Mouse (Mus musculus) kidney, embryonic 15.5 days (tissue): ENCODE results near the gene Hoxb8. TPM values are rescaled to one million over a fixed set of nuclear protein-coding genes. Genes with fewer than 3 reads are reported as not detected.

Experiments used
- ATAC-seq: fragments of 200-750 bp; cut with Nextera tagmentation; replicated peaks from 2 replicates; pipeline ENCODE4 v1.8.0; 2017; ENCODE audit warnings: moderate TSS enrichment; ENCODE audit not compliant: low FRiP score
- H3K27ac ChIP-seq: fragments of 300-500 bp; sonication (generic); 2 replicates; pipeline ENCODE4 v1.5.1; 2015; ENCODE audit warnings: mild to moderate bottlenecking, inconsistent platforms
- H3K27me3 ChIP-seq: fragments of 300-500 bp; sonication (generic); 2 replicates; pipeline ENCODE4 v1.6.1; 2015; ENCODE audit warnings: inconsistent platforms
- H3K36me3 ChIP-seq: fragments of 300-500 bp; sonication (generic); 2 replicates; pipeline ENCODE4 v1.6.1; 2015; ENCODE audit warnings: inconsistent platforms
- H3K4me1 ChIP-seq: fragments of 300-500 bp; sonication (generic); 2 replicates; pipeline ENCODE4 v1.6.1; 2015; ENCODE audit warnings: inconsistent platforms
- H3K4me2 ChIP-seq: fragments of 300-500 bp; sonication (generic); 2 replicates; pipeline ENCODE4 v1.6.1; 2015; ENCODE audit warnings: moderate library complexity, mild to moderate bottlenecking, inconsistent platforms
- H3K4me3 ChIP-seq: fragments of 300-500 bp; sonication (generic); replicated peaks from 2 replicates; pipeline ENCODE4 v1.5.1; 2015; ENCODE audit warnings: mild to moderate bottlenecking, inconsistent platforms
- H3K9ac ChIP-seq: fragments of 300-500 bp; sonication (generic); 2 replicates; pipeline ENCODE4 v1.6.1; 2015; ENCODE audit warnings: mild to moderate bottlenecking, inconsistent platforms
- H3K9me3 ChIP-seq: fragments of 300-500 bp; sonication (generic); replicated peaks from 2 replicates; pipeline ENCODE4 v1.6.1; 2016; ENCODE audit warnings: inconsistent platforms
- WGBS: fragments of 180-500 bp; shearing (Covaris S2); methylation state at CpG from one replicate; pipeline ENCODE4 v1.1.7; 2015; ENCODE audit warnings: mixed read lengths; 5-methylcytosine and 5-hydroxymethylcytosine counted together
- polyA plus RNA-seq: library from polyadenylated mRNA; unstranded; fragments of >200 nt; fragmentation: Nextera tagmentation; extraction: Ambion mirVana; gene quantifications from 2 replicates; pipeline ENCODE4 v1.2.1, GENCODE M21; 2015

The Hoxb8 gene
- polyA plus RNA-seq, 1 experiment from 2014 or later, result 9.8 TPM

DNA sequence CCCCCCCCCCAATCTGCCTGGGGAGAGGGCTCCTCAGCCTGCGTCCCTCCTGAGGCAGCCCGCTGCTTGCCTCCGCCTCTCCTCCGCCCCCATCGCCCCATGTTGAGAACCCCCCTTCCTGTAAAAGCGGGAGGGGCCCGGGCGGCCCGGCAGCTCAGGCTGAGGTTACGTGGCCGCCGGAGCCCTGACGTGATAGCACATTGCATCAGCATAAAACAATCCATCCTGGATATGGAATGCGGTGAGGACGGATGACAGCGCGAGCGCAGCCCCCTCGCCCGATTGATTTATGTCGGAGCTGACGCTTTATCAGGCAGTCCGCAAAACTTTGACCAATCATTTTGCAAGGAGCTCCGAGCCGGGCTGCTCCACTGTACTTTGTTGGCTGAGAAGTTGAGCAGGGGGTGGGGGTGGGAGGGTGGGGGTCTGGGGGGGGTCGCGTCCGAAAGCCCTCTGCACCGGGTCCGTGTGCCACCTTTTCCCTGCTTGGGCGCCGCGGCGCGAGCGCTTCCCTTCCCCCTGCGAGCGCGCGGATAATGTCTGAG is 10.6 kb upstream of the Hoxb8 start, which contains the start of gene Hoxb9:
Gene Hoxb9, plus strand, starts transcription at position 462 of the 545 bp plus-strand sequence.
- peak within 1 kb of the TSS; percentile 98 for H3K27ac ChIP-seq
- WGBS, result under 1% methylated on average over 40 of the region's 40 CpGs
- peak within 1 kb of the TSS; percentile 96 for H3K4me2 ChIP-seq
- H3K4me3 ChIP-seq, result peak within 1 kb of the TSS; percentile 72
- H3K9ac ChIP-seq, result peak within 1 kb of the TSS; percentile 89
- H3K9me3 ChIP-seq, result no peaks in the 10 kb centered on the region
- H3K4me1 ChIP-seq, result peaks cover 87% of the 10 kb centered on the region
- peaks cover 23% of the 10 kb centered on the region for H3K27me3 ChIP-seq
- peaks cover 13% of the 10 kb centered on the region for H3K36me3 ChIP-seq
- peak; percentile 75 for ATAC-seq

- H3K27ac ChIP-seq, result peak overlapping the region; percentile 98
- peaks cover 24% of the 10 kb centered on the region for H3K27me3 ChIP-seq
- peak overlapping the region; percentile 96 for H3K4me2 ChIP-seq
- peak overlapping the region; percentile 89 for H3K9ac ChIP-seq
- H3K4me1 ChIP-seq, result peaks cover 87% of the 10 kb centered on the region
- peak; percentile 63 for ATAC-seq
- 0% methylated on average over 52 of the region's 52 CpGs for WGBS
- no peaks in the 10 kb centered on the region for H3K9me3 ChIP-seq
- H3K4me3 ChIP-seq, result peak overlapping the region; percentile 72
- peaks cover 13% of the 10 kb centered on the region for H3K36me3 ChIP-seq
These were observed 10.1 kb upstream of the Hoxb8 start for GRCm38 (mm10) chr11:96271541-96272011.

DNA sequence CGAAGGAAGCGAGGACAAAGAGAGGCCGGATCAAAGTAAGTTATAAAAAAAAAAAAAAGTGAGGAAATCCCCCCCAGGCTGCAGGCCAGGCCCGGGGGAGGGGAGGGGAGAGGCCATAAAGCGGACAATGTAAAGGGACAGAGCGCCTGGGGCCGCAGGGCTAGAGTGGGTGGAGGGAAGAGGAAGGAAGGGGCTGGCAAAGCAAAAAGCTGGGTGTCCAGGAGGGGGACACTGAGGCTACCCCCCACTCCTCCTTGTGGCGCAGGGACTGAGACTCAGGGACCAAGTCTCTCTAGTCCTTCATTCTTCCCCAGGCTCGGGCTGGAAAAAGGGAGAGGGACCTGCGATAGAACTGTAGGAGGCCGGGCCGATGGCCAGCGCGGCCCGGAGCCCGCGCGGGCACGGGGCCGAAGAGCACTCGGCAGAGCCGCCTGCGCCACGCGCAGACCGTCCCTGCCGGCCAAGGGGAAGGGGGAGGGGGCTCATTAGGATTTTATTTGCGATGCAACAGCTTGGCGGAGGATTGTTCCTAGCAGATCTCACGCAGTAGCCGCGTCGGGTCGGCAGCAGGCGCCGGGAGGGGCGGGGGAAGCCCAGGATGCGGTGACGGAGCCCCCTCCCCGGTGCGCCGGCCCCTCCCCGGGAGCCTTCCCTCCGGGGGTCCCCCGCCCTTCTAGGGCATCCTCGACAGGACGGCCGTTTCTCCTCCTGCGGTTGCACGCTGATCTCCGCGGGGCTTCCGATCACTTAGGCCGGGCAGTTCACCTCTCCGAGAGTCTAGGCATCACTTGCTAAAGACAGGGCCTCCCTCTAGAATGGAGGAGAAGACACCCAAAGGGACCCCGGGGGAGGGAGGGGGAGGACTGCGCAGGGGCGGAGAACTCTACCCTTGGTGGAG is 9.4 kb upstream of the Hoxb8 start:
- WGBS, result 1% methylated on average over 58 of the region's 58 CpGs
- Histone ChIP-seq H3K4me3 (peak overlapping the region; percentile 72), H3K36me3 (peaks cover 6% of the 10 kb centered on the region; the same call in 1 of the 2 replicates), H3K4me2 (peak overlapping the region; percentile 96), H3K9ac (peak overlapping the region; percentile 89), H3K9me3 (no peaks in the 10 kb centered on the region), H3K27ac (peak overlapping the region; percentile 98), H3K27me3 (peaks cover 25% of the 10 kb centered on the region), H3K4me1 (peaks cover 89% of the 10 kb centered on the region)
- ATAC-seq, result peak; percentile 44

DNA sequence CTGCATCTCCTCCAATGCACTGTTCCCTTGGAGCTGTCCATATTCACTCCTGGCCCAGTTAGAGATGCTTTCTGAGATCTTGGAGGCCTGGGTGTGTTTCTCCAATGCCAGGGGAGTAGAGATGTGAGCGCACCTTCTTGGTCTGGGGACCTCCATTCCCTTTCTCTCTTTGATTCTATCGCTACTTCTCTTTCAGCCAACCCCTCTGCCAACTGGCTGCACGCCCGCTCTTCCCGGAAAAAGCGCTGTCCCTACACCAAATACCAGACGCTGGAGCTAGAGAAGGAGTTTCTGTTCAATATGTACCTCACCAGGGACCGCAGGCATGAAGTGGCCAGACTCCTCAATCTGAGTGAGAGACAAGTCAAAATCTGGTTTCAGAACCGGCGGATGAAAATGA is 7.3 kb upstream of the Hoxb8 start:
- H3K4me1 ChIP-seq, result peaks cover 93% of the 10 kb centered on the region

DNA sequence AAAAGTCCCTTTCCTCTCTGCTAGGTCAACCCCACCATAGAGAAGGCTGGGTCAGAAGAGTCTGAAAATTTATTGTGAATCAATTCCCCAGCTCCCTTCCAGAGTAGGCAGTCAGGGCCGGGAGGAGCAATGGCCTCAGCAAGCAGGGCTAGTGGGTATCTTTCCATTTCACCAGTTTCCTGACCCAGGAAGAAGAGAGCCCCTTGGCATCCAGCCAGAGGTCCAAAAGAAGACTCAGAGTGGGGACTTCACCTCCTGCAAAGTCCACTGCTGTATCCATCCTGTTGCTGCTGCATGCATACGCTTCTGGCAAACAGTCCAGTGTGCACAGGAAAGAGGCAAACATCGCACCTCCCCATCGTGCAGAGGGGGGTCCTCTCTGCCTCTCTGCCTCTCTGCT is 5.8 kb upstream of the Hoxb8 start:
- ATAC-seq, result no peak
- no peak overlapping the region; the same call in 1 of the 2 replicates for H3K4me3 ChIP-seq
- H3K27me3 ChIP-seq, result peaks cover 27% of the 10 kb centered on the region
- WGBS, result 41% methylated on average over 4 of the region's 4 CpGs
- H3K9me3 ChIP-seq, result no peaks in the 10 kb centered on the region
- H3K36me3 ChIP-seq, result 0 out of 2 replicates have a peak, but pooled peaks cover 4% of the 10 kb centered on the region
- H3K27ac ChIP-seq, result peak overlapping the region; percentile 100
- H3K9ac ChIP-seq, result 0 out of 2 replicates have a peak overlapping the region, but pooled peaks have one; percentile 3
- peaks cover 91% of the 10 kb centered on the region for H3K4me1 ChIP-seq
- H3K4me2 ChIP-seq, result peak overlapping the region; percentile 13; the same call in 1 of the 2 replicates

More for the DNA sequence above, 7.3 kb upstream of the Hoxb8 start:
- Histone ChIP-seq H3K4me3 (peak overlapping the region; percentile 72), H3K36me3 (0 out of 2 replicates have a peak, but pooled peaks cover 4% of the 10 kb centered on the region), H3K27ac (peak overlapping the region; percentile 98; the same call in 1 of the 2 replicates), H3K9me3 (no peaks in the 10 kb centered on the region), H3K27me3 (peaks cover 25% of the 10 kb centered on the region), H3K9ac (no peak overlapping the region), H3K4me2 (peak overlapping the region; percentile 96)
- WGBS, result 44% methylated on average over 10 of the region's 10 CpGs
- no peak for ATAC-seq

DNA sequence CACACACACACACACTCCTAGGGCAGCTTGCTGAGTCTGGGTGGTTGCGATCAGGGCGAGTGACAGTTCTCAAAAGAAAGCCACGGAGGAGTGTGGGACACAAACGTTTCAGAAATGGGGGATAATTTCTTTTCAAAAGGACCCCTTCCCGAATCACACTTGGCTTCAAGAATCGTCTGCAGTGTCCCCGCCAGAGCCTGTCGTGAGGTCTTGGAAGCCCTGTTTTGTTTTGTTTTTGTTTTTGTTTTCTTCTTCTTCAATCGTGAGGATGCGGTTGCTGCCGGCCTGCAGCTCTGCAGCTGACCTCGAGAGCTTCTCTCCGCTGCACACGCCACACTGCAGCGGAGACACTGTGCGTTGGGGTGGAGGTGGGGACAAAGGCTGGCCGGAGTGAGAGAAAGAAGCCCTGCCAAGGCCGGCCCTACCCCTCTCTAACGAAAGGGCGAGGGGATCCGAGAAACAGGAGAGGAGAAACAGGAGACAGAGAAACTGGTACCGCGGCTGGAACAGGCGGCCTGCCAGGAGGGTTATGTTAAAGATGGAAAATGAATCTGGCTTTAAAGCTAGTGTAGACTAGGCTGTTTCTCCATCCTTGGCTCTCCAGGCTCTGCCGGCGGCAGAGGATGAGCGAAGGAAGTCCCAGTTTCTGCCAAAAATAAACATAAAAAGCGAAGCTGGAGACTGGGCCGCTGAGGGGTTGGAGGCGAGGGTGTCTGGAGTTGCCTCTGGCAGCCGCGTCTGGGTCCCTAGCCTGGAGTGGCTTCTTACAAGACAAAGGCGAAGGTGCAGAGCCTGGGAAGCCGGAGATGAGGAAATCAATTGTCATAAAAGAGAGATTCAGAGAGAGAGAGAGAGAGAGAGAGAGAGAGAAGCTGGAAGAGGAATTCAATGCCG is 4.3 kb upstream of the Hoxb8 start:
- ATAC-seq, result no peak
- peak overlapping the region; percentile 90 for H3K4me2 ChIP-seq
- peak overlapping the region; percentile 80 for H3K4me3 ChIP-seq
- peaks cover 27% of the 10 kb centered on the region for H3K27me3 ChIP-seq
- H3K9ac ChIP-seq, result peak overlapping the region; percentile 46
- 3% methylated on average over 35 of the region's 35 CpGs for WGBS
- H3K27ac ChIP-seq, result peak overlapping the region; percentile 100
- no peaks in the 10 kb centered on the region for H3K9me3 ChIP-seq
- peaks cover 92% of the 10 kb centered on the region for H3K4me1 ChIP-seq
- H3K36me3 ChIP-seq, result 0 out of 2 replicates have a peak, but pooled peaks cover 4% of the 10 kb centered on the region

DNA sequence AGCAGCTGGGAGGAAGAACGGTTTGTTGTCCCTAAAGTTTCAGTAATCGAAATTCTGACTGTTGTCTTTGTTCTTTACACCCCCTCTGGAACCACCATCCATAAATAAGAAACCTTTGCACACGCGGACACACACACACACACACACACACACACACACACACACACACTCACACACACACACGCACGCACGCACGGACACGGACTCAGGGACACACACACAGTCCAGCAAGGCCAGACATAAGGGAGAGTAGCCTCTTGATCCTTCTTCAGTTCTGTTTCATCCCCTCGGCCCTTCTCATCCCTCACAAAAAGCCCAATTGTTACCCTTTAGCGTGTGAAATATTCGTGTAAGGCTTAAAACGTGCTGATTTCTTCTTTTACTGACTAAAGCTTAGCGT is 3.4 kb upstream of the Hoxb8 start:
- peak overlapping the region; percentile 90 for H3K4me2 ChIP-seq
- peaks cover 82% of the 10 kb centered on the region for H3K4me1 ChIP-seq
- 0 out of 2 replicates have a peak, but pooled peaks cover 4% of the 10 kb centered on the region for H3K36me3 ChIP-seq
- no peak for ATAC-seq
- H3K9me3 ChIP-seq, result no peaks in the 10 kb centered on the region
- peak overlapping the region; percentile 100 for H3K27ac ChIP-seq
- WGBS, result 9% methylated on average over 14 of the region's 14 CpGs
- peak overlapping the region; percentile 46 for H3K9ac ChIP-seq
- H3K27me3 ChIP-seq, result peaks cover 22% of the 10 kb centered on the region
- peak overlapping the region; percentile 80 for H3K4me3 ChIP-seq

DNA sequence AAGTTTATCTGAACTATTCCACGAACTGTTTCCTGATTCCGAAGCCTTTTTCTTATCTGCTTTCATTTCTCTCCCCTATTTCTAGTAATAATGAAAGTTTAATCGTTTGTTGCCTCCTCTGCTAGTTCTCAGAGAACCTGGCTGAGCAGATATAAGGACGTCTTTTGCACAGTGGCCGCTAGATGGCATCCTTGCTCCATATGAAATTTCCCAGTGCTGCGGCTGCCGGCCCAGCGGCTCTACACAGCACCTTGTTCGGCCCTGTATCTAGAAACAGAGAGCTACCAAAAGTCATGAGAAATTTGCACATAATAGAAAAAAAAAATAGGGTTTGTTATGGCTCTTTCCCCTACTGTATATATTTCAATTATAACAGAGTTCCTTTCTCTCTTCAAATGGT is 2.9 kb upstream of the Hoxb8 start:
- Histone ChIP-seq H3K36me3 (0 out of 2 replicates have a peak, but pooled peaks cover 4% of the 10 kb centered on the region), H3K27me3 (peaks cover 17% of the 10 kb centered on the region), H3K4me2 (peak overlapping the region; percentile 90), H3K4me1 (peaks cover 80% of the 10 kb centered on the region), H3K9ac (peak overlapping the region; percentile 46), H3K9me3 (no peaks in the 10 kb centered on the region), H3K27ac (peak overlapping the region; percentile 100), H3K4me3 (peak overlapping the region; percentile 80)
- ATAC-seq, result peak; percentile 57
- 0% methylated on average over 9 of the region's 9 CpGs for WGBS

DNA sequence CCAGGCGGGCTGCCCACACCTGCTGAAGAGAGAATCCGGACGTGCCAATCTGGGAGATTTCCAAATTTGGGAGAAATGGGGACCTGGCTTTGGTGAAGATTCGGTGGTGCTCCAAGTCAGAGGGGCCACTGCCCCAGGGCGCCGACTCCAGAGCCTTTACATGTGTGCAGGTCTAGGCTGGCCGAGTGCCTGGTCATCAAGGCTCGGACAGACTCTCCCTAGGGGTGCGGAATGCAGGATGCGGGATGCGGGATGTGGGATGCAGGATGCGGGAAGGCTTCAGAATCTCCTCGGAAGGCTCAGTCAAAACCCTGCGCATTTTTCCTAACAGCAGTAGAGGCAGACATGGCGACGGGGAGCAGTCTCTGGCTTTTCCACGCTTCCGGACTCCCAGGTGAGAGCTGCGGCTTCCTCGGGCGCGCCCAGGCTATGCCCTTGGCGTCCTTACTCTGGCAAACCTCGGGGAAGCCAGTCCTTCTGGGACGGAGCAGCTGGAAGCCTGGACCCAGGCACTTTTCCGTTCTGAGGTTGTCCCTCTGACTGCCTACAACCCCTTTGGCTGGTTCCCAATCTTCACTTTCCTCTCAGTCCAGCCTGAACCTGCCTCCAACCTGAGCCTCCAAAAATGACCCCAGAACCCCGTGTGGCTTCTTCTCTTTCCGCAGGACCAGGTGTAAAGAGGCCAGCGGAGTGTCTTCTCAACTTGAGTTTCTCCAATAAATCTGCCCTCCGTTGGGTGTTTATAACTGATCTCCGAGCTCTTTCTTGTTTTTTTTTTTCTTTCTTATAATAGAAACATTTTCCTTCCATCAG is 2.1 kb upstream of the Hoxb8 start:
- Histone ChIP-seq H3K27ac (peak overlapping the region; percentile 100), H3K4me1 (peaks cover 71% of the 10 kb centered on the region), H3K4me3 (peak overlapping the region; percentile 80), H3K27me3 (peaks cover 10% of the 10 kb centered on the region), H3K4me2 (peak overlapping the region; percentile 90), H3K9ac (peak overlapping the region; percentile 96), H3K36me3 (0 out of 2 replicates have a peak, but pooled peaks cover 4% of the 10 kb centered on the region), H3K9me3 (no peaks in the 10 kb centered on the region)
- ATAC-seq, result no peak
- 4% methylated on average over 31 of the region's 31 CpGs for WGBS

DNA sequence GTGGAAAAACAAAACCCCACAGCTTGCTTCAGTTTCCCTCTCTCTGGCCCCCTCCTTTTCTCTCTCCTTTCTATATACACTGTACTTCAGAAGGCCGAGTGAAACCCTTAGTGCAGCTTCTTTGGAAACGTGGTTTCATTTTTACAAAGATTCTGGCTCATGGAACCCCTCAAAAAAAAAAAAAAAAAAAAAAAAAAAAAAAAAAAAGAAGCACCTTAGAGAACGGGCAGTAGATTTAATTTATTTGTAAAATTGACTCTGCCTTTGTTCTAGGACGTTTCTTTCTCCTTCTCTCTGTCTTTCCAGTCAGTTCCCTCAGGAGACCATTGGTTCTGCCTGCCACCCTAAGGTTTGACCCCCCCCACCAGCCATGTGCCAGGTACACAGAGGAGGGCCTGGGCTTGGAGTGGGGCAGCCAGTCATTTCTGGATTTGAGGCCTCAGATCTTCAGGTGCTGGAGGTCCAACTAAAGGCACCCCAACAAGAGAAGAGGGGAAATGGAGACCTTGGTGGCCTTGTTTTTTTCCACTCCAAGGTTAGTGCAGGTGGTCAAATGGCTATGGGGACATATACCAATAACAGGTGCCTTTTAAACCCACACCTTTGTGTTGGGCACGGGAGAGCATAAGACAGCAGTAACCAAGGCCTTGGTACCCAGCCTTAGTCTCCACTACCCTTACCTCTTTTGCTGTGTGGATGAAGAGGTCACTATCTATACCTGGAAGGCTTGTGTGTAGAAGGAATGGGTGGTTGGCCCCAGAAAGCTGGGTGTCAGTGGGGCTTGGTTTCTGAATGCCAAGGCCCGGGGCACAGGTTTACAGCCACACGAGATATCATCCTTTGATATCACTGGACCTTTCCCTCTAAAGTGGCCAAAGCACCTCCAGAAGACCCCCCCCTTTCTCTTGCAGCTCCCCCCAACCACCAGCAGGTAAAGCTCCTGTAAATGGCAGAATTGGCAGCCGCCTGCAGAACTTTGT is 1.0 kb upstream of the Hoxb8 start:
- Histone ChIP-seq H3K27me3 (peaks cover 7% of the 10 kb centered on the region; the same call in 1 of the 2 replicates), H3K9me3 (no peaks in the 10 kb centered on the region), H3K4me1 (peaks cover 62% of the 10 kb centered on the region), H3K27ac (peak overlapping the region; percentile 100), H3K9ac (peak overlapping the region; percentile 96), H3K36me3 (no peaks in the 10 kb centered on the region), H3K4me3 (peak overlapping the region; percentile 80), H3K4me2 (peak overlapping the region; percentile 90)
- ATAC-seq, result no peak
- WGBS, result 31% methylated on average over 8 of the region's 8 CpGs
